Mouse (Mus musculus): ENCODE measurements around the gene Ager. TPM values are rescaled to one million over a fixed set of nuclear protein-coding genes. Genes with fewer than 3 reads are reported as not detected.

Gene Ager
- polyA plus RNA-seq, 1 experiment from 2014 or later: 2.3 TPM

GRCm38 (mm10) chr17:34586796-34587422 is 10.8 kb upstream of the Ager start:
- peak; percentile 97 for DNase-seq (ENCODE audit: low spot score)
- WGBS: under 1% methylated on average over 24 of the region's 38 CpGs
- peak; percentile 82 for ATAC-seq (ENCODE audit: low read depth)
- Histone ChIP-seq H3K9me3 (ENCODE audit: control insufficient read depth, low read length) (no peaks in the 10 kb centered on the region), H3K9ac (ENCODE audit: low read depth, low read length) (peak overlapping the region; percentile 96), H3K4me2 (ENCODE audit: low read depth, low read length) (peak overlapping the region; percentile 99), H3K27ac (replicated peaks; ENCODE audit: low read depth, low read length) (peak overlapping the region; percentile 97), H3K4me3 (ENCODE audit: low read depth, low read length) (peak overlapping the region; percentile 80), H3K36me3 (ENCODE audit: control insufficient read depth, insufficient read depth, low read length) (no peaks in the 10 kb centered on the region), H3K4me1 (ENCODE audit: control insufficient read depth, insufficient read depth, low read length) (peaks cover 42% of the 10 kb centered on the region), H3K27me3 (replicated peaks; ENCODE audit: control insufficient read depth, insufficient read depth, low read length) (no peaks in the 10 kb centered on the region)

GRCm38 (mm10) chr17:34587423-34587811 is 10.2 kb upstream of the Ager start:
- ATAC-seq (ENCODE audit: low read depth) (peak; percentile 90), DNase-seq (ENCODE audit: low spot score) (peak; percentile 97)
- no peaks in the 10 kb centered on the region for H3K36me3 ChIP-seq (ENCODE audit: control insufficient read depth, insufficient read depth, low read length)
- H3K9ac ChIP-seq (ENCODE audit: low read depth, low read length): peak overlapping the region; percentile 96
- WGBS: 0% methylated on average over 1 of the region's 50 CpGs
- H3K9me3 ChIP-seq (ENCODE audit: control insufficient read depth, low read length): no peaks in the 10 kb centered on the region
- H3K4me1 ChIP-seq (ENCODE audit: control insufficient read depth, insufficient read depth, low read length): peaks cover 42% of the 10 kb centered on the region
- H3K27me3 ChIP-seq (replicated peaks; ENCODE audit: control insufficient read depth, insufficient read depth, low read length): no peaks in the 10 kb centered on the region
- peak overlapping the region; percentile 97 for H3K27ac ChIP-seq (replicated peaks; ENCODE audit: low read depth, low read length)
- peak overlapping the region; percentile 99 for H3K4me2 ChIP-seq (ENCODE audit: low read depth, low read length)
- peak overlapping the region; percentile 80 for H3K4me3 ChIP-seq (ENCODE audit: low read depth, low read length)

GRCm38 (mm10) chr17:34587814-34588213 is 9.8 kb upstream of the Ager start:
- ATAC-seq (ENCODE audit: low read depth): no peak
- Histone ChIP-seq H3K4me1 (ENCODE audit: control insufficient read depth, insufficient read depth, low read length) (peaks cover 42% of the 10 kb centered on the region), H3K9me3 (ENCODE audit: control insufficient read depth, low read length) (no peaks in the 10 kb centered on the region), H3K9ac (ENCODE audit: low read depth, low read length) (peak overlapping the region; percentile 96), H3K4me3 (ENCODE audit: low read depth, low read length) (peak overlapping the region; percentile 80), H3K27me3 (replicated peaks; ENCODE audit: control insufficient read depth, insufficient read depth, low read length) (no peaks in the 10 kb centered on the region), H3K27ac (replicated peaks; ENCODE audit: low read depth, low read length) (peak overlapping the region; percentile 97), H3K4me2 (ENCODE audit: low read depth, low read length) (peak overlapping the region; percentile 99), H3K36me3 (ENCODE audit: control insufficient read depth, insufficient read depth, low read length) (no peaks in the 10 kb centered on the region)
- 4% methylated on average over 19 of the region's 19 CpGs for WGBS
- no peak for DNase-seq (ENCODE audit: low spot score)

GRCm38 (mm10) chr17:34588767-34589166 is 8.9 kb upstream of the Ager start:
- H3K36me3 ChIP-seq (ENCODE audit: control insufficient read depth, insufficient read depth, low read length): no peaks in the 10 kb centered on the region; the same call in 1 of the 2 replicates
- H3K4me2 ChIP-seq (ENCODE audit: low read depth, low read length): no peak overlapping the region
- no peaks in the 10 kb centered on the region for H3K9me3 ChIP-seq (ENCODE audit: control insufficient read depth, low read length)
- H3K4me1 ChIP-seq (ENCODE audit: control insufficient read depth, insufficient read depth, low read length): peaks cover 42% of the 10 kb centered on the region
- DNase-seq (ENCODE audit: low spot score): no peak
- no peak for ATAC-seq (ENCODE audit: low read depth)
- WGBS: 56% methylated on average over 3 of the region's 3 CpGs
- no peak overlapping the region for H3K9ac ChIP-seq (ENCODE audit: low read depth, low read length)
- no peaks in the 10 kb centered on the region for H3K27me3 ChIP-seq (replicated peaks; ENCODE audit: control insufficient read depth, insufficient read depth, low read length)
- peak overlapping the region; percentile 80; the same call in 1 of the 2 replicates for H3K4me3 ChIP-seq (ENCODE audit: low read depth, low read length)
- no peak overlapping the region for H3K27ac ChIP-seq (replicated peaks; ENCODE audit: low read depth, low read length)

- no peaks in the 10 kb centered on the region for H3K27me3 ChIP-seq (replicated peaks; ENCODE audit: control insufficient read depth, insufficient read depth, low read length)
- H3K9ac ChIP-seq (ENCODE audit: low read depth, low read length): no peak overlapping the region
- ATAC-seq (ENCODE audit: low read depth) (no peak), DNase-seq (ENCODE audit: low spot score) (no peak)
- peaks cover 47% of the 10 kb centered on the region for H3K4me1 ChIP-seq (ENCODE audit: control insufficient read depth, insufficient read depth, low read length)
- no peaks in the 10 kb centered on the region for H3K9me3 ChIP-seq (ENCODE audit: control insufficient read depth, low read length)
- no peak overlapping the region for H3K27ac ChIP-seq (replicated peaks; ENCODE audit: low read depth, low read length)
- peaks cover 3% of the 10 kb centered on the region for H3K36me3 ChIP-seq (ENCODE audit: control insufficient read depth, insufficient read depth, low read length)
- peak overlapping the region; percentile 67; the same call in 1 of the 2 replicates for H3K4me2 ChIP-seq (ENCODE audit: low read depth, low read length)
- WGBS: 36% methylated on average over 7 of the region's 7 CpGs
- H3K4me3 ChIP-seq (ENCODE audit: low read depth, low read length): no peak overlapping the region
Measured at GRCm38 (mm10) chr17:34589206-34589605, 8.5 kb upstream of the Ager start.

- Histone ChIP-seq H3K9me3 (ENCODE audit: control insufficient read depth, low read length) (no peaks in the 10 kb centered on the region), H3K27me3 (replicated peaks; ENCODE audit: control insufficient read depth, insufficient read depth, low read length) (no peaks in the 10 kb centered on the region), H3K4me2 (ENCODE audit: low read depth, low read length) (peak within 1 kb of the TSS; percentile 67), H3K4me3 (ENCODE audit: low read depth, low read length) (no peak within 1 kb of the TSS; the same call in 1 of the 2 replicates), H3K36me3 (ENCODE audit: control insufficient read depth, insufficient read depth, low read length) (peaks cover 8% of the 10 kb centered on the region), H3K9ac (ENCODE audit: low read depth, low read length) (no peak within 1 kb of the TSS), H3K27ac (replicated peaks; ENCODE audit: low read depth, low read length) (peak within 1 kb of the TSS; percentile 99), H3K4me1 (ENCODE audit: control insufficient read depth, insufficient read depth, low read length) (peaks cover 52% of the 10 kb centered on the region)
- DNase-seq (ENCODE audit: low spot score) (peak; percentile 42), ATAC-seq (ENCODE audit: low read depth) (no peak)
- 17% methylated on average over 6 of the region's 7 CpGs for WGBS
Measured at GRCm38 (mm10) chr17:34589681-34590101, 8.0 kb upstream of the Ager start, which contains the start of gene Gpsm3. Gene Gpsm3 (plus strand): TSS chr17:34589806.

GRCm38 (mm10) chr17:34590154-34590987 is 7.3 kb upstream of the Ager start:
- H3K4me2 ChIP-seq (ENCODE audit: low read depth, low read length): peak overlapping the region; percentile 67
- ATAC-seq (ENCODE audit: low read depth) (no peak), DNase-seq (ENCODE audit: low spot score) (no peak)
- peaks cover 15% of the 10 kb centered on the region for H3K36me3 ChIP-seq (ENCODE audit: control insufficient read depth, insufficient read depth, low read length)
- 59% methylated on average over 15 of the region's 15 CpGs for WGBS
- peaks cover 53% of the 10 kb centered on the region for H3K4me1 ChIP-seq (ENCODE audit: control insufficient read depth, insufficient read depth, low read length)
- H3K27me3 ChIP-seq (replicated peaks; ENCODE audit: control insufficient read depth, insufficient read depth, low read length): no peaks in the 10 kb centered on the region
- no peaks in the 10 kb centered on the region for H3K9me3 ChIP-seq (ENCODE audit: control insufficient read depth, low read length)
- H3K27ac ChIP-seq (replicated peaks; ENCODE audit: low read depth, low read length): peak overlapping the region; percentile 99; the same call in 1 of the 2 replicates
- no peak overlapping the region for H3K4me3 ChIP-seq (ENCODE audit: low read depth, low read length)
- 0 out of 2 replicates have a peak overlapping the region, but pooled peaks have one; percentile 98 for H3K9ac ChIP-seq (ENCODE audit: low read depth, low read length)

GRCm38 (mm10) chr17:34591029-34591993 is 6.4 kb upstream of the Ager start, which contains the start of gene Pbx2:
Gene Pbx2 (plus strand): TSS chr17:34591266.
- WGBS: 4% methylated on average over 21 of the region's 21 CpGs
- Histone ChIP-seq H3K4me1 (ENCODE audit: control insufficient read depth, insufficient read depth, low read length) (peaks cover 47% of the 10 kb centered on the region), H3K27me3 (replicated peaks; ENCODE audit: control insufficient read depth, insufficient read depth, low read length) (no peaks in the 10 kb centered on the region), H3K9me3 (ENCODE audit: control insufficient read depth, low read length) (no peaks in the 10 kb centered on the region), H3K27ac (replicated peaks; ENCODE audit: low read depth, low read length) (peak within 1 kb of the TSS; percentile 99), H3K4me2 (ENCODE audit: low read depth, low read length) (peak within 1 kb of the TSS; percentile 67), H3K36me3 (ENCODE audit: control insufficient read depth, insufficient read depth, low read length) (peaks cover 24% of the 10 kb centered on the region), H3K9ac (ENCODE audit: low read depth, low read length) (peak within 1 kb of the TSS; percentile 98), H3K4me3 (ENCODE audit: low read depth, low read length) (peak within 1 kb of the TSS; percentile 88)
- ATAC-seq (ENCODE audit: low read depth): no peak; the same call in 1 of the 2 replicates
- DNase-seq (ENCODE audit: low spot score): peak; percentile 64
